Mouse (Mus musculus) hindlimb bud, embryonic 11.5 days (tissue): ENCODE measurements around the gene Nup210l.

ENCODE experiments used
- DNase-seq: peaks from one replicate; pipeline ENCODE4 v3.0.0-alpha.2; 2012; ENCODE audit warnings: low read depth, low spot score; ENCODE audit errors: extremely low spot score

Nup210l gene

GRCm38 (mm10) chr3:90151086-90151740 lies 47.3 kb downstream of the Nup210l start:
- DNase-seq: no peak

- no peak for DNase-seq
Observed at GRCm38 (mm10) chr3:90155996-90156395, 52.1 kb downstream of the Nup210l start.

- DNase-seq: no peak
Observed at GRCm38 (mm10) chr3:90159757-90160156, 55.8 kb downstream of the Nup210l start.

GRCm38 (mm10) chr3:90161541-90161940 lies 57.6 kb downstream of the Nup210l start:
- DNase-seq: no peak

- no peak for DNase-seq
Observed at GRCm38 (mm10) chr3:90179566-90179965, 75.6 kb downstream of the Nup210l start.

GRCm38 (mm10) chr3:90183581-90183980 lies 79.6 kb downstream of the Nup210l start:
- no peak for DNase-seq

- no peak for DNase-seq
Observed at GRCm38 (mm10) chr3:90190859-90191510, 87.1 kb downstream of the Nup210l start.

GRCm38 (mm10) chr3:90194759-90195158 lies 90.8 kb downstream of the Nup210l start:
- no peak for DNase-seq

- DNase-seq: no peak
Observed at GRCm38 (mm10) chr3:90195644-90196043, 91.7 kb downstream of the Nup210l start.

GRCm38 (mm10) chr3:90197548-90197947 lies 93.6 kb downstream of the Nup210l start:
- DNase-seq: no peak

GRCm38 (mm10) chr3:90202884-90203283 lies 99.0 kb downstream of the Nup210l start:
- DNase-seq: no peak

GRCm38 (mm10) chr3:90203619-90204018 lies 99.7 kb downstream of the Nup210l start:
- no peak for DNase-seq

- DNase-seq: no peak
Observed at GRCm38 (mm10) chr3:90204582-90204981, 100.7 kb downstream of the Nup210l start.

GRCm38 (mm10) chr3:90208662-90209061 lies 104.7 kb downstream of the Nup210l start:
- no peak for DNase-seq

- no peak for DNase-seq
Observed at GRCm38 (mm10) chr3:90209908-90210566, 106.1 kb downstream of the Nup210l start.

GRCm38 (mm10) chr3:90211475-90212398 lies 107.8 kb downstream of the Nup210l start:
- no peak for DNase-seq

GRCm38 (mm10) chr3:90212723-90213122 lies 108.8 kb downstream of the Nup210l start:
- DNase-seq: no peak

- DNase-seq: peak; percentile 96
Observed at GRCm38 (mm10) chr3:90213377-90213866, 109.5 kb downstream of the Nup210l start, which contains the start of the genes Rps27 and Rab13. Rps27 (minus strand) TSS chr3:90213651. Rab13 (plus strand) TSS chr3:90213695.

GRCm38 (mm10) chr3:90213956-90214684 lies 110.2 kb downstream of the Nup210l start:
- no peak for DNase-seq

- no peak for DNase-seq
Observed at GRCm38 (mm10) chr3:90215825-90216380, 112.0 kb downstream of the Nup210l start.
